Mouse (Mus musculus): Measurements from ENCODE around the gene Olfr1233.
A peak's percentile ranks its signal among the peaks of the same experiment; 100 is the strongest.

Gene Olfr1233

GRCm38 (mm10) chr2:89342298-89342697 is at the start of gene Olfr1233:
TSS of gene Olfr1233 (minus strand) at chr2:89342398.
- no peak for DNase-seq (ENCODE audit: low read depth, low spot score)

- no peak for DNase-seq (ENCODE audit: low read depth, low spot score)
Measured at GRCm38 (mm10) chr2:89364765-89365164, 22.6 kb upstream of the Olfr1233 start, which contains the start of gene Olfr1234. TSS of gene Olfr1234 (minus strand) at chr2:89364865.

- no peak for DNase-seq (ENCODE audit: low read depth, low spot score)
Measured at GRCm38 (mm10) chr2:89329575-89329974, 12.6 kb downstream of the Olfr1233 start, which contains the start of gene Olfr1232. TSS of gene Olfr1232 (minus strand) at chr2:89329675.

- DNase-seq (ENCODE audit: low read depth, low spot score) = peak; percentile 1
Measured at GRCm38 (mm10) chr2:89306974-89307373, 35.2 kb downstream of the Olfr1233 start, which contains the start of gene Olfr1231. TSS of gene Olfr1231 (minus strand) at chr2:89307074.

- DNase-seq (ENCODE audit: low read depth, low spot score) = no peak
Measured at GRCm38 (mm10) chr2:89297168-89297567, 45.0 kb downstream of the Olfr1233 start, which contains the start of gene Olfr1230. TSS of gene Olfr1230 (minus strand) at chr2:89297268.

- DNase-seq (ENCODE audit: low read depth, low spot score) = no peak
Measured at GRCm38 (mm10) chr2:89287914-89288313, 54.3 kb downstream of the Olfr1233 start, which contains the start of gene Olfr1229. TSS of gene Olfr1229 (minus strand) at chr2:89288014.
